Mouse (Mus musculus) liver, adult 2 months (tissue): Measurements from ENCODE around the gene Rgs2.

Experiments
- CTCF ChIP-seq: fragments of 200-500 bp; IDR thresholded peaks from 2 replicates; pipeline ENCODE4 v1.5.1; 2011; ENCODE audit warnings: low read depth, low read length, control low read depth
- POLR2A ChIP-seq: fragments of 200-500 bp; IDR thresholded peaks from 2 replicates; pipeline ENCODE4 v1.6.1; 2011; ENCODE audit warnings: low read length, control low read depth; ENCODE audit not compliant: insufficient read depth; ENCODE audit errors: extremely low read depth

DNA sequence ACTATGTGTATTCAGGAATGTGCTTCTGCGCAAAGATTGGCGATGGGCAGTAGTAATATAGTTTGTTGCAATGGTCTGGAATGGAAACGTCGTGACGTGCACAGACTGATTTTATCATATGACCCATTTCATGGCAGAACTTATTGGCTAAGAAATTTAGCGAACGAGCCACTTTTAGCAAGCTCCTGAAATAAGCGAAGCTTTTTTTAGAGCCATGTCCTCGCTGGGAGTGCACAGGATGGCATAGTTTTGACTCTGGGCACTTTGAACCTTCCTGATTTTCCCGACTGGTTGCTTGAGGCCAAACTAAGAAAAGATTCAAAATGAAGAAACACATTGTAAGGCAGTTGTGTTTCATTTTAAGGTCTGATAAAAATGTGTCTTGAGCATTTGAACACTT is 25.7 kb upstream of the Rgs2 start:
- no peak for TF ChIP-seq CTCF
- TF ChIP-seq POLR2A = no peak
